Mouse (Mus musculus): ENCODE results near the gene Aadac. TPM values are rescaled to one million over a fixed set of nuclear protein-coding genes. Genes with fewer than 3 reads are reported as not detected.

Gene Aadac
- total and polyA plus RNA-seq, 3 experiments: not detected

Other genes with a start within 250 kb of the Aadac start
- not detected in 2 replicates for gene Gm8298, start 164.7 kb upstream of the Aadac start, total RNA-seq (2012; rRNA removed)
- gene Gm8298, start 164.7 kb upstream of the Aadac start, total RNA-seq (2014; rRNA removed): not detected in 2 replicates
- not detected in 2 replicates for gene Gm8298, start 164.7 kb upstream of the Aadac start, polyA plus RNA-seq (2012; ENCODE audit: insufficient read length, low read depth)
- not detected in 2 replicates for gene C130079G13Rik, start 100.5 kb upstream of the Aadac start, total RNA-seq (2012; rRNA removed)
- gene C130079G13Rik, start 100.5 kb upstream of the Aadac start, total RNA-seq (2014; rRNA removed): not detected in 2 replicates
- gene C130079G13Rik, start 100.5 kb upstream of the Aadac start, polyA plus RNA-seq (2012; ENCODE audit: insufficient read length, low read depth): not detected in 2 replicates
- not detected in 2 replicates for gene Aadacl2, start 19.0 kb upstream of the Aadac start, total RNA-seq (2012; rRNA removed)
- not detected in 2 replicates for gene Aadacl2, start 19.0 kb upstream of the Aadac start, total RNA-seq (2014; rRNA removed)
- not detected in 2 replicates for gene Aadacl2, start 19.0 kb upstream of the Aadac start, polyA plus RNA-seq (2012; ENCODE audit: insufficient read length, low read depth)
- gene Sucnr1, start 56.2 kb downstream of the Aadac start, total RNA-seq (2012; rRNA removed): not detected in 2 replicates
- not detected in 2 replicates for gene Sucnr1, start 56.2 kb downstream of the Aadac start, total RNA-seq (2014; rRNA removed)
- gene Sucnr1, start 56.2 kb downstream of the Aadac start, polyA plus RNA-seq (2012; ENCODE audit: insufficient read length, low read depth): not detected in 2 replicates